Mouse (Mus musculus) embryonic facial prominence, embryonic 11.5 days (tissue): Measurements from ENCODE around the gene Galnt18. TPM values are rescaled to one million over a fixed set of nuclear protein-coding genes. Genes with fewer than 3 reads are reported as not detected.

Source experiments
- ATAC-seq: fragments of 200-750 bp; cut with Nextera tagmentation; replicated peaks from 2 replicates; pipeline ENCODE4 v1.8.0; 2017; ENCODE audit warnings: low read depth; ENCODE audit not compliant: insufficient number of reproducible peaks, low FRiP score, low TSS enrichment
- DNase-seq: peaks from one replicate; pipeline ENCODE4 v3.0.0-alpha.2; 2015; ENCODE audit warnings: low spot score
- H3K27ac ChIP-seq: fragments of 300-500 bp; sonication (generic); replicated peaks from 2 replicates; pipeline ENCODE4 v1.5.1; 2014; ENCODE audit warnings: mild to moderate bottlenecking, low read depth, low read length, control low read depth
- H3K27me3 ChIP-seq: fragments of 300-500 bp; sonication (generic); 2 replicates; pipeline ENCODE4 v1.6.1; 2014; ENCODE audit warnings: mild to moderate bottlenecking, low read length, moderate library complexity, mixed read lengths; ENCODE audit not compliant: control insufficient read depth, insufficient read depth
- H3K36me3 ChIP-seq: fragments of 300-500 bp; sonication (generic); replicated peaks from 2 replicates; pipeline ENCODE4 v1.6.1; 2014; ENCODE audit warnings: low read depth, mild to moderate bottlenecking, low read length, moderate library complexity, mixed read lengths; ENCODE audit not compliant: control insufficient read depth, insufficient read depth
- H3K4me1 ChIP-seq: fragments of 300-500 bp; sonication (generic); 2 replicates; pipeline ENCODE4 v1.6.1; 2014; ENCODE audit warnings: low read length, mixed read lengths; ENCODE audit not compliant: control insufficient read depth, insufficient read depth
- H3K4me2 ChIP-seq: fragments of 300-500 bp; sonication (generic); 2 replicates; pipeline ENCODE4 v1.6.1; 2014; ENCODE audit warnings: low read depth, mild to moderate bottlenecking, control low read depth, low read length, moderate library complexity
- H3K4me3 ChIP-seq: fragments of 300-500 bp; sonication (generic); 2 replicates; pipeline ENCODE4 v1.5.1; 2014; ENCODE audit warnings: low read depth, low read length, control low read depth
- H3K9ac ChIP-seq: fragments of 300-500 bp; sonication (generic); replicated peaks from 2 replicates; pipeline ENCODE4 v1.6.1; 2014; ENCODE audit warnings: mild to moderate bottlenecking, control low read depth, low read length
- H3K9me3 ChIP-seq: fragments of 300-500 bp; sonication (generic); replicated peaks from 2 replicates; pipeline ENCODE4 v1.6.1; 2016; ENCODE audit warnings: mild to moderate bottlenecking, low read length, inconsistent platforms, mixed read lengths; ENCODE audit not compliant: control insufficient read depth
- WGBS: fragments of 180-500 bp; shearing (Covaris S2); extraction: QIAGEN DNeasy Blood & Tissue Kit; methylation state at CpG from one replicate; pipeline ENCODE4 v1.1.7; 2014; 5-methylcytosine and 5-hydroxymethylcytosine counted together
- polyA plus RNA-seq: library from polyadenylated mRNA; unstranded; fragments of >200 nt; fragmentation: Nextera tagmentation; extraction: Ambion mirVana; gene quantifications from 2 replicates; pipeline ENCODE4 v1.2.1, GENCODE M21; 2014

Galnt18 gene
- polyA plus RNA-seq, 1 experiment from 2014 or later: 7.0 TPM

DNA sequence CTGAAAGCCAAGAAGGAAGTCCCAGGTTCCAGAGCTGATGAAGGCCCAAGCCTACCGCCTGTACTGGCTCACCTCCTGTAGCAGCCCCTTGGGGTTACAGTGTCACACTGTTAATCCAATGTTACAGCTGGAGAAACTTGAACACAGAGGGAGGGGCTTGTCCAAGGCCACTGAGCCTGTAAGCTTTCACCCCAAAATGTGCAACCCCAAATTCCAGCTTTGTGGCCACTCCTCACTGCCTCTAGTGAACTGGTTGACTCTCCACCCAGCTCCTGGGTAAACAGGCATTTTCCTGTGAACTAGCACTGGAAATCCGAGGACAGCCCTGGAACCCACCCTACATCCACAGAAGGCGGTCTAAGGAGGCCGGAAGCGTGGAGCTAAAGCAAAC, 58.5 kb downstream of the Galnt18 start:
- Histone ChIP-seq H3K9me3 (no peaks in the 10 kb centered on the region), H3K27ac (no peak overlapping the region), H3K9ac (no peak overlapping the region), H3K4me3 (no peak overlapping the region), H3K4me2 (no peak overlapping the region), H3K4me1 (no peaks in the 10 kb centered on the region; the same call in 1 of the 2 replicates), H3K27me3 (no peaks in the 10 kb centered on the region), H3K36me3 (no peaks in the 10 kb centered on the region)
- DNase-seq (no peak), ATAC-seq (no peak)
- WGBS: 84% methylated on average over 5 of the region's 5 CpGs

DNA sequence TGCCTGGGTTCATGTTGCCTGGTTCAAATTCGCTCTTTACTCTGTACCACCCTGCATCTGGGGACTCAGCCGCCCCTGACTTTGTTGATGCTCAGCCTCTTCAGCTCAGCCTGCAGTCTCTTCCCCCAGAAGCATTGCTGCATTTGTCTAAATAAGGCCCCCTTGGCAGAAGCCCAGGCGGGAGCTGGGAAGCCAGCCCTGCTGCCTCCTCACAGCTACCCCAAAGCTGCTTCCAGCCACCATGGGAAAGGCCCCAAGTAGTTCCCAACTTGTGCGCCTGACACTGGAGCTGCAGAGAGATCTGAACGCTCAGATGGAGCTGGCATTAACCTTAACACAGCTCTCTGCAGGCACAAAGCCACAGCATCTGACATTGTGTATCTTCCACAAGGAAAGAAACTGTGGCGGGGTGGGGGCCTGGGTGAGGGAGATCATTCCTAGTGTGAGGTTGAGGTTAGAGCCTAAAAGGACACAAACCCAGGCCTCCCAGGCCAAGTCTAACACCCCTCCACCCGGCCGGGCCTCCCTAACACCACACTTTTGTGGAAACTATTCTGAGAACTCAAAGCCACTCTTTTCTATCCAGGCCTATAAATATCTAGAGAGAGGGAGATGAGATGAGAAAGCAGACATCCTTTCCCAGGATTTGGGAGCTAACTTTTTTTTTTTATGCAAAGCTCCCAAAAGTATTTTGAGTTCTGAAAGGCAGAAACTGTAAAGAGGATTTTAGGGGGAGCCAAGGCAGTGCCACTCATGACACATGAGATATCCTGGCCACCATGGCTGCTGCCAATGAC, 59.1 kb downstream of the Galnt18 start:
- no peaks in the 10 kb centered on the region for H3K9me3 ChIP-seq
- DNase-seq (no peak), ATAC-seq (no peak)
- no peak overlapping the region for H3K4me2 ChIP-seq
- no peak overlapping the region for H3K4me3 ChIP-seq
- no peaks in the 10 kb centered on the region; the same call in 1 of the 2 replicates for H3K4me1 ChIP-seq
- no peak overlapping the region for H3K27ac ChIP-seq
- H3K9ac ChIP-seq: no peak overlapping the region; the same call in 1 of the 2 replicates
- no peaks in the 10 kb centered on the region for H3K27me3 ChIP-seq
- WGBS: 86% methylated on average over 8 of the region's 8 CpGs
- no peaks in the 10 kb centered on the region for H3K36me3 ChIP-seq

DNA sequence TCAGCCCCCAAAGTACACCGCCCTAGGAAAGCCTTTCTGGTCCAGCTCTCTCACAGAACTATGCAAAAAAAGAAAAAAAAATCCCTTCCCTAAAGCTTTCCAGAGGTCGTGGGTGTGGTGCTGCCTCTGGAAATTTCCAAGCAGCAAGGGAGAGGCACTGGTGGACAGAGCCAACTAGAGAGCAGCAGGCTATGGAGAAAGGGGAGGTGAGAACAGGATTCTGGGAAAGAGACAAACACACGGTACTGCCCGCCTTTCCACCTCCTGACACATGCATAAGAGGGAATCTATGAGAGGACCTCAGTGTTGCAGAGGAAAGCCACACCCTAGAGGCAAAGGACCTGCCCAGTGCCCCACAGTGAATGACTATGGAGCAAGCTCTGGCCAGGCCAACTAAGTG, 60.9 kb downstream of the Galnt18 start:
- ATAC-seq (no peak), DNase-seq (no peak)
- Histone ChIP-seq H3K9ac (no peak overlapping the region), H3K4me2 (no peak overlapping the region), H3K27me3 (no peaks in the 10 kb centered on the region), H3K27ac (no peak overlapping the region), H3K9me3 (no peaks in the 10 kb centered on the region), H3K36me3 (no peaks in the 10 kb centered on the region), H3K4me1 (no peaks in the 10 kb centered on the region; the same call in 1 of the 2 replicates), H3K4me3 (no peak overlapping the region)
- WGBS: 68% methylated on average over 4 of the region's 4 CpGs

DNA sequence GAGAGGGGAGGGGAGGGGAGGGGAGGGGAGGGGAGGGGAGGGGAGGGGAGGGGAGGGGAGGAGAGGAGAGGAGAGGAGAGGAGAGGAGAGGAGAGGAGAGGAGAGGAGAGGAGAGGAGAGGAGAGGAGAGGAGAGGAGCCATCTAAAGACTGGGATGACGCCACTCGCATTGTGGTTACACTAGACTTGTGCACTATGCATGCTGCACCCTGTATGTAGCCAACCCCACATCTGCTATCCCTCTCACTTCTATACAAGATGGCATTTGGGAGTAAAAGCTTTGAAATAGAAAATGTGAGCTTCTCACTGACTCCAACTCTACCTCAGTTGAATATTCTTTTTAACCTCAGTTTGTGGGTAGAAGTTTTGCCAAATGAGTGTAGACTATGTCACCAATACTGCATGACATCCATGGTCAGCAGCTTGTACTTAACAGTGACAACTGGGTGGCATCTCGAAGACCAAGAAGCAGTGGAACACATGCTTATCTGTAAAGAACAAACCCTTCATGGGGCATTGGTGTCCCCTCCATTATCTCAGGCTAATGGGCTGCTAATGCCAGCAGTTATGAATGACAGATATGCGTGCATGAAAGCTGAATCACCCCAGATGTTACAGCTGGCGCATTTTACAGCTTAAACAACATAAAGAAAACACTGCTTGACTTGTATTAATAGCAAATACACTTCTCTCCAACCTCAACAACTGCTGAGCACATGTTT, 65.0 kb downstream of the Galnt18 start:
- DNase-seq (no peak), ATAC-seq (no peak)
- H3K9ac ChIP-seq: no peak overlapping the region
- no peak overlapping the region for H3K4me2 ChIP-seq
- no peaks in the 10 kb centered on the region for H3K9me3 ChIP-seq
- no peaks in the 10 kb centered on the region for H3K36me3 ChIP-seq
- H3K27me3 ChIP-seq: no peaks in the 10 kb centered on the region
- WGBS: 81% methylated on average over 5 of the region's 5 CpGs
- no peak overlapping the region for H3K4me3 ChIP-seq
- no peaks in the 10 kb centered on the region for H3K4me1 ChIP-seq
- H3K27ac ChIP-seq: no peak overlapping the region

DNA sequence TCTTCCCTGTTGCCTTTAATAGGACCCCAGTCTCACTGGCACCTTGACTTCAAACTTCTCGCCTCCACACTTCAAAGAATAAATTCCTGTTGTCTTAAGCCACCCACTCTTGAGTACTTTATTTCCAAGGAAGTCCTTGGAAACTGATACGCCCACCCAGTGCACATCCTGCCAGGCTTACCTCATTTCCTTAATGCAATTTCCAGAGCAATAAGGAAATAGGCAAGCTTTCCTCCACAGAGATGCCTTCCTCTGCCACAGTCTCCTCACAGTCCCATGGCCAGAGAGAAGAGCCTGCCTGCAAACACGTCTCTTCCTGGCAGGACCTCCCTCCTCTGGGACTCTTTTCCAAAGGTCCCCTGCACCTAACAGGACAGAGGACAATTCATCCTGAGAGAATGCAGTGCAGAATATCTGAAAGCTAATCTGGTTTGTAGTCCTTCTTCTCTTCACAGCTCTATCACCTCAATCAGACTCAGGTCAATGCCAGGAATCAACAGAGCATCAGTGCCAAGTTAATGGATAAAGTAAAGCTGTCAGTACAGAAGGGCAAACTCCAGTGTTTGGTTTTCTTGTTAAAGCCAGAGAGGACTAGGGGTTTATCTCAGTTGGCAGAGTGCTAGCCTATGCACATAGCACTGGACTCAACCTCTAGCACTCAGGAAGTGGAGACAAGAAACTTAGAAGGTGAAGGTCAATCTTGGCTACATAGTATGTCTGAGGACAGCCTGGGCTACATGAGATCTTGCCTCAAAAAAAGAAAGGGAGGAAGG, 65.8 kb downstream of the Galnt18 start:
- no peak for ATAC-seq
- no peaks in the 10 kb centered on the region for H3K36me3 ChIP-seq
- no peaks in the 10 kb centered on the region for H3K9me3 ChIP-seq
- H3K27ac ChIP-seq: no peak overlapping the region
- no peak for DNase-seq
- H3K4me1 ChIP-seq: no peaks in the 10 kb centered on the region
- no peak overlapping the region for H3K4me2 ChIP-seq
- no peaks in the 10 kb centered on the region for H3K27me3 ChIP-seq
- no peak overlapping the region for H3K4me3 ChIP-seq
- no peak overlapping the region for H3K9ac ChIP-seq
- 72% methylated on average over 3 of the region's 3 CpGs for WGBS

GRCm38 (mm10) chr7:111712797-111713196, 67.0 kb downstream of the Galnt18 start:
- DNase-seq (no peak), ATAC-seq (no peak)
- H3K27me3 ChIP-seq: no peaks in the 10 kb centered on the region
- H3K4me3 ChIP-seq: no peak overlapping the region
- H3K36me3 ChIP-seq: no peaks in the 10 kb centered on the region
- no peak overlapping the region for H3K4me2 ChIP-seq
- no peaks in the 10 kb centered on the region for H3K4me1 ChIP-seq
- WGBS: 77% methylated on average over 4 of the region's 4 CpGs
- no peak overlapping the region for H3K9ac ChIP-seq
- no peak overlapping the region for H3K27ac ChIP-seq
- H3K9me3 ChIP-seq: no peaks in the 10 kb centered on the region

DNA sequence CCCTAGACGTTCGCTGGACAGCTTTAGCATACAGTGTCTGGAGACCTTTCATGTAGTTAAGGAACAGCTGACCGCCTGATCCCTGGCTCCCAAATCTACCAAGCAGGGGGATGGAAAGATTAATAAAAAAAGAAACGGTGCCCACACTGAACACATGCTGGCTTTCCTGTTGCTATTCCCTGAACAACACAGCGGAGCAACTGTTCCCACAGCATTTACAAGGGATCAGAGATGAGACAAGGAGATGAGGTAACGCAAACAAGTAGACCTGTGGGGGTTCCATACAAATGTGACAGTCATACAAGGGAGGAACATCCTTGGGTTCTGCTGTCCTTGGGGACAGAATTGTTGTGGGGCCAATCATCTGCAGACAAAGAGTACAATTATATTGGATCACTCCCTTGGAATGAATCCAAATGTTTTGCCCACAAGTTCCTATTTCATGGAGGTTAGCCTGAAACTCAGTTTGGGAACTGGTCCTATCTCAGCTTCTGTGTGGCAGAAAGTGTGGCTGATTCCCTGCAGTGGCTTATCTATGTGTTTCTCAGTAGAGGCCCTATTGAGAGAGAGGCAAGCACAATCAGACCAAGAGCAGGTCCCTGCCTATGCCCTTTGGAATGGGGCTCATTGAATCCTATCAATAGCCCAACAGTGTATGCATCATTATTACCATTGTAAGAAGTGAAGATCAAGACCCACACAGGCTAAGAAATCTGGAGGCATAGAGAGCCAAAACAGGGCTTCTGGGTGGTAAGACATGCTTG, 68.5 kb downstream of the Galnt18 start:
- Histone ChIP-seq H3K4me2 (no peak overlapping the region), H3K4me1 (no peaks in the 10 kb centered on the region), H3K4me3 (no peak overlapping the region), H3K9me3 (no peaks in the 10 kb centered on the region), H3K36me3 (no peaks in the 10 kb centered on the region), H3K27ac (no peak overlapping the region), H3K9ac (no peak overlapping the region), H3K27me3 (no peaks in the 10 kb centered on the region)
- WGBS: 89% methylated on average over 6 of the region's 6 CpGs
- DNase-seq (no peak), ATAC-seq (no peak)
